ENCODE assay signal across 27 mouse cellular contexts in genomic region chr4:108907475-108907874, GRCm38 (mm10). TPM values are rescaled to one million over a fixed set of nuclear protein-coding genes. Genes with fewer than 3 reads are reported as not detected.
DNase-seq lines count a peak whose midpoint lies in the region; ATAC-seq and TF ChIP-seq lines count a peak whose summit lies in the region.
"Had no signal": no experiment of that assay in that cellular context is flagged by ENCODE, and none has a peak within 500 bp of the region (broad histone marks: within the 10 kb centered on the region; RNA-seq: fewer than 3 reads in every experiment).

No protein-coding gene starts in this region.

- no peaks in the 10 kb centered on the region for H3K36me3 ChIP-seq in midbrain, embryonic 11.5 days (ENCODE audit: control insufficient read depth, insufficient read depth, low read length)
- no peaks in the 10 kb centered on the region for H3K36me3 ChIP-seq in midbrain, embryonic 14.5 days (ENCODE audit: control insufficient read depth, insufficient read depth, low read length)
- H3K36me3 ChIP-seq in intestine, postnatal 0 days (ENCODE audit: control insufficient read depth, insufficient read depth) = no peaks in the 10 kb centered on the region
- no peaks in the 10 kb centered on the region for H3K36me3 ChIP-seq in stomach, embryonic 16.5 days (ENCODE audit: control insufficient read depth, insufficient read depth, low read length)
- H3K36me3 ChIP-seq: limb, embryonic 12.5 days had no signal

- no peak for TF ChIP-seq CTCF in brain, embryonic 14.5 days (IDR thresholded peaks at IDR 0.05; ENCODE audit: borderline replicate concordance, extremely low read depth, insufficient read depth, insufficient read length)
- no peak for TF ChIP-seq CTCF in intestine, postnatal 0 days (IDR thresholded peaks at IDR 0.05; ENCODE audit: low read depth)

- no peaks in the 10 kb centered on the region for H3K9me3 ChIP-seq in midbrain, embryonic 11.5 days (ENCODE audit: control insufficient read depth, low read length)
- H3K9me3 ChIP-seq in midbrain, embryonic 14.5 days (ENCODE audit: control insufficient read depth, low read length) = no peaks in the 10 kb centered on the region; the same call in 1 of the 2 replicates
- H3K9me3 ChIP-seq in intestine, postnatal 0 days (ENCODE audit: control insufficient read depth) = no peaks in the 10 kb centered on the region
- H3K9me3 ChIP-seq in stomach, embryonic 16.5 days (replicated peaks; ENCODE audit: control insufficient read depth, low read length) = no peaks in the 10 kb centered on the region
- H3K9me3 ChIP-seq: limb, embryonic 12.5 days had no signal

- H3K9ac ChIP-seq in midbrain, embryonic 11.5 days (ENCODE audit: low read length) = no peak overlapping the region
- H3K9ac ChIP-seq in midbrain, embryonic 14.5 days (replicated peaks; ENCODE audit: low read length) = no peak overlapping the region
- no peak overlapping the region for H3K9ac ChIP-seq in intestine, postnatal 0 days (ENCODE audit: low read depth, low read length)
- no peak overlapping the region for H3K9ac ChIP-seq in stomach, embryonic 16.5 days (ENCODE audit: low read length)
- H3K9ac ChIP-seq: forebrain, postnatal 0 days; hindbrain, embryonic 14.5 days; limb, embryonic 12.5 days; liver, postnatal 0 days had no signal

- H3K27ac ChIP-seq in midbrain, embryonic 11.5 days (ENCODE audit: low read depth, low read length) = no peak overlapping the region
- no peak overlapping the region for H3K27ac ChIP-seq in midbrain, embryonic 14.5 days (replicated peaks; ENCODE audit: low read depth, low read length)
- H3K27ac ChIP-seq in intestine, postnatal 0 days (ENCODE audit: low read depth, low read length) = peak overlapping the region; percentile 3; the same call in 1 of the 2 replicates
- H3K27ac ChIP-seq in stomach, embryonic 16.5 days (ENCODE audit: low read length) = peak overlapping the region; percentile 37; the same call in 1 of the 2 replicates
- H3K27ac ChIP-seq: hindbrain, embryonic 14.5 days; limb, embryonic 12.5 days had no signal

- no peak for TF ChIP-seq POLR2A in brain, embryonic 14.5 days (IDR thresholded peaks at IDR 0.05; ENCODE audit: borderline replicate concordance, extremely low read depth, insufficient read depth, insufficient read length, poor library complexity, severe bottlenecking)

- ATAC-seq in midbrain, embryonic 11.5 days (ENCODE audit: low FRiP score) = 0 out of 2 replicates have a peak, but pooled peaks have one; percentile 24
- no peak for ATAC-seq in midbrain, embryonic 14.5 days (ENCODE audit: low FRiP score, low TSS enrichment)
- peak; percentile 84 for ATAC-seq in intestine, postnatal 0 days
- peak; percentile 78 for ATAC-seq in stomach, embryonic 16.5 days (ENCODE audit: insufficient read depth, low FRiP score)
- ATAC-seq: forebrain, postnatal 0 days; inflammation-experienced regulatory T-cells, adult 6 months; liver, postnatal 0 days; midbrain, embryonic 16.5 days had no signal

- H3K4me3 ChIP-seq in midbrain, embryonic 11.5 days (ENCODE audit: low read depth, low read length) = no peak overlapping the region
- H3K4me3 ChIP-seq in midbrain, embryonic 14.5 days (replicated peaks; ENCODE audit: low read depth, low read length) = no peak overlapping the region
- no peak overlapping the region for H3K4me3 ChIP-seq in intestine, postnatal 0 days (ENCODE audit: low read depth, low read length)
- no peak overlapping the region for H3K4me3 ChIP-seq in stomach, embryonic 16.5 days (replicated peaks; ENCODE audit: low read length)
- H3K4me3 ChIP-seq: limb, embryonic 12.5 days had no signal

- no peak overlapping the region for H3K4me2 ChIP-seq in midbrain, embryonic 11.5 days
- no peak overlapping the region for H3K4me2 ChIP-seq in midbrain, embryonic 14.5 days (ENCODE audit: low read length)
- H3K4me2 ChIP-seq in intestine, postnatal 0 days (replicated peaks; ENCODE audit: low read depth) = no peak overlapping the region
- H3K4me2 ChIP-seq in stomach, embryonic 16.5 days (ENCODE audit: low read depth, low read length) = no peak overlapping the region
- H3K4me2 ChIP-seq: hindbrain, embryonic 14.5 days; limb, embryonic 12.5 days; liver, embryonic 11.5 days had no signal

- H3K27me3 ChIP-seq in midbrain, embryonic 11.5 days (ENCODE audit: control insufficient read depth, insufficient read depth, low read length) = no peaks in the 10 kb centered on the region
- H3K27me3 ChIP-seq in midbrain, embryonic 14.5 days (ENCODE audit: control insufficient read depth, insufficient read depth, low read length) = no peaks in the 10 kb centered on the region
- no peaks in the 10 kb centered on the region for H3K27me3 ChIP-seq in intestine, postnatal 0 days (replicated peaks; ENCODE audit: control insufficient read depth, insufficient read depth, low read length)
- no peaks in the 10 kb centered on the region for H3K27me3 ChIP-seq in stomach, embryonic 16.5 days (ENCODE audit: control insufficient read depth, insufficient read depth, low read length)
- H3K27me3 ChIP-seq: limb, embryonic 12.5 days had no signal

- no peak for DNase-seq in midbrain, embryonic 11.5 days (ENCODE audit: low spot score, missing footprints)
- DNase-seq in midbrain, embryonic 14.5 days = no peak
- peak; percentile 24 for DNase-seq in brain, embryonic 14.5 days (ENCODE audit: low read depth)
- no peak for DNase-seq in thymus, adult 18-20 months
- DNase-seq in cerebellum, postnatal 25 days = no peak
- DNase-seq in urinary bladder, postnatal 4 days (ENCODE audit: low spot score in 2 of 2) = no peak
- DNase-seq: adrenal gland, postnatal 25 days; cerebellum, adult 18-20 months; cerebellum, postnatal 14 days; embryo, embryonic 11 days; forebrain, postnatal 0 days; gastrocnemius, postnatal 36 days; heart, postnatal 4 days; kidney, postnatal 25 days; layer of hippocampus, postnatal 36 days; liver, postnatal 0 days; lung, postnatal 14 days; right cerebral cortex, postnatal 14 days had no signal

- peaks cover 3% of the 10 kb centered on the region; the same call in 1 of the 2 replicates for H3K4me1 ChIP-seq in midbrain, embryonic 11.5 days (ENCODE audit: control insufficient read depth, insufficient read depth, low read length)
- H3K4me1 ChIP-seq in midbrain, embryonic 14.5 days (ENCODE audit: control insufficient read depth, insufficient read depth, low read length) = peaks cover 5% of the 10 kb centered on the region; the same call in 1 of the 2 replicates
- no peaks in the 10 kb centered on the region for H3K4me1 ChIP-seq in intestine, postnatal 0 days (replicated peaks; ENCODE audit: control insufficient read depth, insufficient read depth, low read length)
- peaks cover 4% of the 10 kb centered on the region for H3K4me1 ChIP-seq in stomach, embryonic 16.5 days (ENCODE audit: control insufficient read depth, insufficient read depth, low read length)
- H3K4me1 ChIP-seq: limb, embryonic 12.5 days had no signal

RNA-seq across cellular contexts. Expression of gene Rab3b, which starts 28.6 kb away (rescaled TPM):
- 29.2 and 29.5 TPM in 2 replicates for polyA plus RNA-seq in midbrain, embryonic 11.5 days (2014; fragmentation: Nextera tagmentation; extraction: Ambion mirVana)
- 110 and 140 TPM in 2 replicates for polyA plus RNA-seq in midbrain, embryonic 14.5 days (2014; fragmentation: Nextera tagmentation; extraction: Ambion mirVana)
- polyA plus RNA-seq in brain, embryonic 14.5 days (2012; rRNA removed) = 58.2 and 69.6 TPM in 2 replicates
- polyA plus RNA-seq in intestine, postnatal 0 days (2015; fragmentation: Nextera tagmentation; extraction: Ambion mirVana) = 12.0 and 12.7 TPM in 2 replicates
- polyA plus RNA-seq in stomach, embryonic 16.5 days (2015; fragmentation: Nextera tagmentation; extraction: Ambion mirVana) = 10.3 and 11.6 TPM in 2 replicates

RNA-seq across cellular contexts. Expression of gene A730015C16Rik, which starts 59.1 kb away (rescaled TPM):
- 1.2 TPM in 2 replicates for polyA plus RNA-seq in midbrain, embryonic 11.5 days (2014; fragmentation: Nextera tagmentation; extraction: Ambion mirVana)
- 1.8 and 2.2 TPM in 2 replicates for polyA plus RNA-seq in midbrain, embryonic 14.5 days (2014; fragmentation: Nextera tagmentation; extraction: Ambion mirVana)
- polyA plus RNA-seq in brain, embryonic 14.5 days (2012; rRNA removed) = 0.10 and 0.26 TPM in 2 replicates
- 0.42 and 0.48 TPM in 2 replicates for polyA plus RNA-seq in intestine, postnatal 0 days (2015; fragmentation: Nextera tagmentation; extraction: Ambion mirVana)
- 0.79 and 1.5 TPM in 2 replicates for polyA plus RNA-seq in stomach, embryonic 16.5 days (2015; fragmentation: Nextera tagmentation; extraction: Ambion mirVana)
- polyA plus RNA-seq: spleen, adult 2 months; urinary bladder, adult 2 months had no signal

RNA-seq across cellular contexts. Expression of gene Kti12, which starts 59.9 kb away (rescaled TPM):
- polyA plus RNA-seq in midbrain, embryonic 11.5 days (2014; fragmentation: Nextera tagmentation; extraction: Ambion mirVana) = 44.0 and 49.9 TPM in 2 replicates
- 24.4 and 27.6 TPM in 2 replicates for polyA plus RNA-seq in midbrain, embryonic 14.5 days (2014; fragmentation: Nextera tagmentation; extraction: Ambion mirVana)
- polyA plus RNA-seq in brain, embryonic 14.5 days (2012; rRNA removed) = 27.5 and 35.4 TPM in 2 replicates
- 20.4 and 22.7 TPM in 2 replicates for polyA plus RNA-seq in intestine, postnatal 0 days (2015; fragmentation: Nextera tagmentation; extraction: Ambion mirVana)
- 41.6 and 42.2 TPM in 2 replicates for polyA plus RNA-seq in stomach, embryonic 16.5 days (2015; fragmentation: Nextera tagmentation; extraction: Ambion mirVana)

Comparison
In these comparisons a context has a peak if more than half of its experiments do, and no peak if none do; other contexts are left out.
1. H3K27ac ChIP-seq: peak in intestine, postnatal 0 days (single experiment) and stomach, embryonic 16.5 days (single experiment); none in midbrain, embryonic 11.5 days (single experiment) and midbrain, embryonic 14.5 days (single experiment).